Mouse (Mus musculus) midbrain, embryonic 10.5 days (tissue): ENCODE data around the gene Jmjd7. TPM values are rescaled to one million over a fixed set of nuclear protein-coding genes. Genes with fewer than 3 reads are reported as not detected.

ENCODE experiments used
- DNase-seq: peaks from one replicate; pipeline ENCODE4 v3.0.0-alpha.2; 2017; ENCODE audit warnings: low spot score
- H3K27ac ChIP-seq: fragments of 300-500 bp; sonication (generic); replicated peaks from 2 replicates; pipeline ENCODE4 v1.5.1; 2016; ENCODE audit warnings: mild to moderate bottlenecking
- H3K27me3 ChIP-seq: fragments of 300-500 bp; sonication (generic); 2 replicates; pipeline ENCODE4 v1.6.1; 2016; ENCODE audit warnings: low read depth, mild to moderate bottlenecking; ENCODE audit not compliant: poor library complexity, severe bottlenecking
- H3K36me3 ChIP-seq: fragments of 300-500 bp; sonication (generic); 2 replicates; pipeline ENCODE4 v1.6.1; 2016; ENCODE audit warnings: mild to moderate bottlenecking, moderate library complexity
- H3K4me1 ChIP-seq: fragments of 300-500 bp; sonication (generic); 2 replicates; pipeline ENCODE4 v1.6.1; 2016
- H3K4me3 ChIP-seq: fragments of 300-500 bp; sonication (generic); 2 replicates; pipeline ENCODE4 v1.5.1; 2016; ENCODE audit warnings: mild to moderate bottlenecking, moderate library complexity
- H3K9me3 ChIP-seq: fragments of 300-500 bp; sonication (generic); replicated peaks from 2 replicates; pipeline ENCODE4 v1.6.1; 2016; ENCODE audit warnings: mild to moderate bottlenecking
- WGBS: fragments of 180-500 bp; shearing (Covaris S2); methylation state at CpG from one replicate; pipeline ENCODE4 v1.1.7; 2016; 5-methylcytosine and 5-hydroxymethylcytosine counted together
- microRNA-seq: library from miRNA; unstranded; fragments of <30 nt; microRNA quantifications from one replicate; pipeline ENCODE4, GENCODE M21; 2017
- polyA plus RNA-seq: library from polyadenylated mRNA; unstranded; fragments of >200 nt; fragmentation: Nextera tagmentation; extraction: Ambion mirVana; gene quantifications from 2 replicates; pipeline ENCODE4 v1.2.1, GENCODE M21; 2016

Gene Jmjd7
- polyA plus RNA-seq, 1 experiment from 2014 or later = 21.2 TPM

DNA sequence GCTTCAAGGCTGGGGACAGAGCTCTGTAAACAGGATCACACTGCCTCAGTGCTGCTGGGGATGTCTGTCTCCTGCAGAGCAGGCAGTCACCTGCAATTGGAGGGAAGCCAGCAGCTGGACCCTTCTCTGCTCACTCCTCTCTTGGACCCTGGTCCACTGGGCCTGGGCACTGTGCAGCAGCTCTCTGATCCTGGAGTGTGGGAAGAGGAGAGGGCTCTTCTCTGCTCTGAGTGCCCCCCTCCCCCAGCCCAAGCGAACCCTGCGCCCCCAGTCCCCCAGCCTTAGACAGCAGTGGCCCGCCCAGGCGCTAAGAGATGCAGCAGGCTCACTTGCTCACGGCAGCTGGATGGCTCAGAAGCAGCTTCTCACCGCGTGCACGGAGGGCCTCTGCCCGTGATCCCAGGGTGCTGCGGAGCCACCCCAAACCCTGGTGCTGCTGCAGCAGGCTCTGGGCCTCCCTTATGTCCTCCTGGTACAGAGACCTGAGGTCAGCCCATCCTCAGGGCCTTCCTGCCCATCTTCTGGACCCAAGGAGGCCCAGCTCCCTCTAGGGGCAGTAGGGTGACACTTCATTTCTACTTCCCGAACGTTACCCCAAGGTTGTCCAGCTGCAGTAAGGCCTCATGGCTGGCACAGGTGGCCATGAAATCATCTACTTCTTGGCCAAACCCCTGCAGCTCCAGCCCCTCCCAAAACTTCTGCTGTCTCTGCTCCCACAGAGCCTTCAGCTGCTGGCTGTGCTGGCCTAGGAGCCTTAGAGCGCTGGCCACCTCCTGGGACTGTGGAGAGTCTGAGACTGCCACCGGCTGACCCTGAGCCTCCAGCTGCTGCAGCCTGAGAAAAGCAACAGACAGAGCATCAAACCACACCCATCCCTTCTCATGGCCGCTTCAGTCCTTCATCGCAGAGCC, 41.5 kb downstream of the Jmjd7 start:
- Histone ChIP-seq H3K27me3 (peaks cover 11% of the 10 kb centered on the region; the same call in 1 of the 2 replicates), H3K9me3 (no peaks in the 10 kb centered on the region), H3K4me1 (peaks cover 21% of the 10 kb centered on the region), H3K27ac (peak overlapping the region; percentile 74), H3K4me3 (no peak overlapping the region; the same call in 1 of the 2 replicates), H3K36me3 (no peaks in the 10 kb centered on the region)
- peak; percentile 53 for DNase-seq
- 38% methylated on average over 16 of the region's 16 CpGs for WGBS

DNA sequence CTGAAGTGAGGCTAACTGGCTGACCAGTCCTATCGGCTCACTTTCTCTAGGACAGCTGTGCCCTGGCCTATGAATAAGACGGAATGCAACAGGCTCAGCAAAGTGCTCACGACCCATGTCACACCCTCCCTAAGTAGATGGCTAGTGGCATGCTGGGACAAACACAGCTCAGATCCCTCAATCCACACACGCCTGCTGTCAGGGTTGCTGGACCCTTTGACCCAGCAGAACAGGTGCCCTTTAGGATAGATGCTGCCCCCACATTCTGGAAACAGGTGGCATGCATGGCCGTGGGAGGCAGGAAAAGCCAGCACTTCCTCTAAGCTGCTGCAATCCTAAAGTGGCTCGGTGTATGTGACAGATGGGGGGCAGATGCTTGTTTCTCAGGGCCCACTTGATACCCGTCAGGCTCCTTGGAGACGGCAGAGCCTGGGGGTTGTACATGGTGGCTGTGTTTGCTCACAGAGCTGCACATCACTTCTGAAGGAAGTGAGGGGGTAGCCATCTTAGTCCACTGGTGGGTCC, 42.2 kb downstream of the Jmjd7 start:
- H3K27me3 ChIP-seq = peaks cover 18% of the 10 kb centered on the region
- no peak for DNase-seq
- H3K9me3 ChIP-seq = no peaks in the 10 kb centered on the region
- H3K4me3 ChIP-seq = no peak overlapping the region
- WGBS = 76% methylated on average over 8 of the region's 8 CpGs
- H3K4me1 ChIP-seq = peaks cover 21% of the 10 kb centered on the region
- 0 out of 2 replicates have a peak overlapping the region, but pooled peaks have one; percentile 74 for H3K27ac ChIP-seq
- no peaks in the 10 kb centered on the region for H3K36me3 ChIP-seq

DNA sequence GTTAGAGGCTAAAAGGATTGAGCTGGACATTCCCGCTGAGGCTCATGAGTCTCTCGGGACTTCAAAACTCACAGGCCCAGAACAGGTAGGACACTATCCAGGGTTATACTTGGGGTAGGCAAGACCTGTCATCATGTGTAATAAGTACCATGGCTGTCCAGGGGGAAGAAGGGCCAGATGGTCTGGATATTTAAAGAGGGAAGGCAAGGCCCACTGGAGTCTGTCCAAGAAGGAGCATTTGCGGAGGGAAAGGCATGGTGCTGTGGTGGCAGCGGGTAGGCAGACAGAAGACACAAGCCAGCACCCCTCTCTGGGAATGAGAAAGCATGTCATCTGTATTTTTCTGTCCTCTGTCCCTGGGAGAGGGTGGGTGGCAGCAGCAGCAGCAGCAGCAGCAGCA, 46.8 kb downstream of the Jmjd7 start:
- WGBS = 87% methylated on average over 4 of the region's 4 CpGs
- H3K27me3 ChIP-seq = peaks cover 58% of the 10 kb centered on the region
- H3K36me3 ChIP-seq = no peaks in the 10 kb centered on the region
- no peak for DNase-seq
- no peaks in the 10 kb centered on the region for H3K9me3 ChIP-seq
- H3K4me3 ChIP-seq = no peak overlapping the region
- peaks cover 20% of the 10 kb centered on the region for H3K4me1 ChIP-seq
- H3K27ac ChIP-seq = no peak overlapping the region

DNA sequence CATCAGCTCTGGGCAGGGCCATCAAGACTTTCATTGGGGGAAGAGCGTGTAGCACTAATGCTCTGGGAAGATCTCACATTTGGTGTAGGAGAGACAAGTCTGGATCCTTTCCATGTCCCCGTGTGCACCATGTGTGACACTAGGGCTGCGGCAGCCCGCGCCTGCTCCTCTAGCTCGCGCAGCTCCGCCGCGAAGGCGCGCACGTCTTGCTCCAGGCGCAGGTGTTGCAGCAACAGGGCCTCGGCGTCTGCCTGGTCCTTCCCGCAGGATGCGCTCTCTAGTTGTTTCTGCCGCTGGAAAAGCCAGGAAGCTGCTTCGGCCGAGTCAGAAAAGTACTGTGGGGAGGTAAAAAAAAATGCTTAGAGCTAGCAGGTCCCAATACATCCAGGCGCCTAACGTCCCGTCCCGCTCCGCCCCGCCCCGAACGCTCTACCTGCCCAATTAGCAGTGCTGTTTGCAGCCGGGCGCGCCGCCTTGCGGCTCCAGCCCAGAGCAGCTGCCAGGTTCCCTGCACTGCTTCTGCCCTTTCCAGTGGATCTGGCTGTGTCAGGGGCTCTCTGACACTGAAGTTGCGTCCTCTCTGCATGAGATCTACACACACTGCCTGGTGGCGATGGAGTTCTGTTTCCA, 48.9 kb downstream of the Jmjd7 start:
- H3K36me3 ChIP-seq = no peaks in the 10 kb centered on the region
- H3K27me3 ChIP-seq = peaks cover 51% of the 10 kb centered on the region
- no peaks in the 10 kb centered on the region for H3K9me3 ChIP-seq
- no peak overlapping the region for H3K27ac ChIP-seq
- H3K4me3 ChIP-seq = peak overlapping the region; percentile 52
- peaks cover 13% of the 10 kb centered on the region for H3K4me1 ChIP-seq
- whole genome bisulfite sequencing = 2% methylated on average over 36 of the region's 36 CpGs
- DNase-seq = peak; percentile 57

Small RNAs within 50 kb of the gene (microRNA-seq; reads per million reads assigned to microRNA genes)
- gene Mir7665 = not detected

Other genes with a start within 250 kb of the Jmjd7 start
- gene Rpap1, start 239.9 kb upstream of the Jmjd7 start, polyA plus RNA-seq = 39.8 and 41.0 TPM in 2 replicates
- gene Tyro3, start 229.8 kb upstream of the Jmjd7 start, polyA plus RNA-seq = 27.6 and 27.9 TPM in 2 replicates
- 23.5 and 28.2 TPM in 2 replicates for gene Mga, start 130.3 kb upstream of the Jmjd7 start, polyA plus RNA-seq
- gene Mapkbp1, start 54.8 kb upstream of the Jmjd7 start, polyA plus RNA-seq = 3.3 and 4.4 TPM in 2 replicates
- gene Gm28042, start within 50 bp of the Jmjd7 start, polyA plus RNA-seq = 5.2 and 6.8 TPM in 2 replicates
- gene Pla2g4b, start 5.9 kb downstream of the Jmjd7 start, polyA plus RNA-seq = 2.4 and 2.8 TPM in 2 replicates
- gene Ehd4, start 127.1 kb downstream of the Jmjd7 start, polyA plus RNA-seq = 26.6 and 35.9 TPM in 2 replicates
- gene Pla2g4e, start 217.9 kb downstream of the Jmjd7 start, polyA plus RNA-seq = 0.07 TPM in 1 of 2 replicates, not detected in the other